Mouse (Mus musculus): ENCODE data around the gene G430095P16Rik. TPM values are rescaled to one million over a fixed set of nuclear protein-coding genes. Genes with fewer than 3 reads are reported as not detected.

Gene G430095P16Rik
- polyA plus RNA-seq, 1 experiment from 2014 or later: 2.6 TPM

DNA sequence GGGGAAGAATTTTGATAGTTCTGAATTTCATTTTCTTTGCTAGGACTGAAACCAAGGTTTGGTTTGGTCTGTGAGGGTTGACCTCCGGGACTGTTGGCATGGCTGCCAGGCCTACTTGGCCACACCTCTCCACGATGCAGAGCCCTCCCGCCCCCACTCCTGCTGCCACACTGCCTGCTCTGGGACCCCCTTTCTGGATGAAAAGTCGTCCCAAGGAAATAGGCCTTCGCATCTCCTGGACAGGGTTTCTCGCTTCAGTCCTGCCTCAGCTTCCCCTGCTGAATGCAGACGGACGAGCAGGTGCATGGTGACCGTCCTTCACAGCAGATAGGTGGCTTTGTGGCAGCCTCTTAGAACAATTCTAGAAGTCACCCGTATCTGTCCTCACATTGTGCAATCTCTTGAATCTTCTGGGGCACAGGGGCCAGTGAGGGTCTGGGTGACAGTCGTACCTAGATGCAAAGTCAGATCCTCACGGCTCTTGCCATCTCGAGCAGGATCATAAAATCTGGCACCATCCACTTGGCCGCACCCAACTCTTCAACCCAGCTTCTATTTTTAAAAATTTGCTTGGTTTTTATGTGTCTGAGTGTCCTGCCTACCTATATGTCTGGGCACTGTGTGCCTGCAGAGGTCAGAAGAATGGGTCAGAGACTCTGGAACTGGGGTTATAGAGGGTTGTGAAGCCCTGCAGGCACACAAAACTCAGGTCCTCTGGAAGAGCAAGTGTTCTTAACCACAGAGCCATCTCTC, 45.7 kb downstream of the G430095P16Rik start:
- Histone ChIP-seq H3K27ac (ENCODE audit: low read length) (no peak overlapping the region), H3K4me2 (ENCODE audit: low read depth, low read length) (no peak overlapping the region), H3K4me1 (ENCODE audit: control insufficient read depth, insufficient read depth, low read length) (peaks cover 30% of the 10 kb centered on the region), H3K4me3 (ENCODE audit: low read length) (no peak overlapping the region), H3K9me3 (ENCODE audit: control insufficient read depth, low read length) (no peaks in the 10 kb centered on the region), H3K27me3 (replicated peaks; ENCODE audit: control insufficient read depth, insufficient read depth, low read length) (peaks cover 24% of the 10 kb centered on the region), H3K9ac (ENCODE audit: low read depth, low read length) (no peak overlapping the region), H3K36me3 (ENCODE audit: control insufficient read depth, insufficient read depth, low read length) (no peaks in the 10 kb centered on the region)
- WGBS: 89% methylated on average over 14 of the region's 14 CpGs
- no peak for ATAC-seq

- Histone ChIP-seq H3K9ac (ENCODE audit: low read depth, low read length) (0 out of 2 replicates have a peak overlapping the region, but pooled peaks have one; percentile 5), H3K9me3 (ENCODE audit: control insufficient read depth, low read length) (no peaks in the 10 kb centered on the region), H3K36me3 (ENCODE audit: control insufficient read depth, insufficient read depth, low read length) (no peaks in the 10 kb centered on the region), H3K4me1 (ENCODE audit: control insufficient read depth, insufficient read depth, low read length) (peaks cover 30% of the 10 kb centered on the region), H3K27me3 (replicated peaks; ENCODE audit: control insufficient read depth, insufficient read depth, low read length) (peaks cover 24% of the 10 kb centered on the region), H3K4me2 (ENCODE audit: low read depth, low read length) (no peak overlapping the region), H3K27ac (ENCODE audit: low read length) (no peak overlapping the region), H3K4me3 (ENCODE audit: low read length) (no peak overlapping the region)
- 91% methylated on average over 8 of the region's 8 CpGs for WGBS
- ATAC-seq: no peak
Measured at GRCm38 (mm10) chr8:84769324-84769723, 46.5 kb downstream of the G430095P16Rik start.

- no peak overlapping the region for H3K27ac ChIP-seq (ENCODE audit: low read length)
- no peak overlapping the region for H3K9ac ChIP-seq (ENCODE audit: low read depth, low read length)
- peaks cover 34% of the 10 kb centered on the region for H3K4me1 ChIP-seq (ENCODE audit: control insufficient read depth, insufficient read depth, low read length)
- peak; percentile 49 for ATAC-seq
- H3K4me2 ChIP-seq (ENCODE audit: low read depth, low read length): peak overlapping the region; percentile 4; the same call in 1 of the 2 replicates
- no peak overlapping the region for H3K4me3 ChIP-seq (ENCODE audit: low read length)
- H3K36me3 ChIP-seq (ENCODE audit: control insufficient read depth, insufficient read depth, low read length): no peaks in the 10 kb centered on the region
- no peaks in the 10 kb centered on the region for H3K9me3 ChIP-seq (ENCODE audit: control insufficient read depth, low read length)
- peaks cover 24% of the 10 kb centered on the region for H3K27me3 ChIP-seq (replicated peaks; ENCODE audit: control insufficient read depth, insufficient read depth, low read length)
- 37% methylated on average over 12 of the region's 12 CpGs for WGBS
Measured at GRCm38 (mm10) chr8:84770100-84770953, 47.5 kb downstream of the G430095P16Rik start.

DNA sequence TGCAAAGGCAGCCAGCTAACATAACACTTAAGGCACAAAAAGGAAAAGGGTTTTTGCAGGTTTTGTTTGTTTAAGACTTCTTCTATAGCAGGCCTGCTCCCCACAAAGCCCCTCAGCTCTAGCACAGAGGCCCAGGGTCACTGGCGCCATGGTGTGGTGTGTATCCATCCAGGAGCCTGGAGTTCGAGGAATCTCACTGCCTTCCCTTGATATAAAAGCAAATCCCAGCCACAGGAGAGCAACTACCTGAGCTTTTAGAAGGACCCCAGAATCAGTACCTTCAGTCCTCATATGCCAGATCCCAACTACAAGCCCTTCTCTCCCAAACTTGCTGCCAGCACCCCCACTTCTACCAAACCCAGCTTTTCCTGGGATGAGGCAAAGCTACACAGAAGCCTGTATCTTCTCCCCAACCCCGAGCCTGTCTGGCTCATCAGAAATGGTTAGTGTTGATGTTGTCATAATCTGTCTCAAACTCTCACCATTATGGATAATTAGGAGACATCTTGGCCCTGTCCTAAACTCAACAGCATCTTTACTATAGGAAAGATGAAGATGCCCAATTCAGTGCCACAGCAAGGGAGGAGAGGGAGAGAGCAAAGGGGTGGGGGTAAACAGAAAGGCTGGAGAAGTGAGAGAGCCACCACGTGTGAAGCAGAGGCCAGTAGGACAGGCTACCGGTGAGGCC, 48.3 kb downstream of the G430095P16Rik start:
- 38% methylated on average over 5 of the region's 5 CpGs for WGBS
- peaks cover 40% of the 10 kb centered on the region for H3K4me1 ChIP-seq (ENCODE audit: control insufficient read depth, insufficient read depth, low read length)

DNA sequence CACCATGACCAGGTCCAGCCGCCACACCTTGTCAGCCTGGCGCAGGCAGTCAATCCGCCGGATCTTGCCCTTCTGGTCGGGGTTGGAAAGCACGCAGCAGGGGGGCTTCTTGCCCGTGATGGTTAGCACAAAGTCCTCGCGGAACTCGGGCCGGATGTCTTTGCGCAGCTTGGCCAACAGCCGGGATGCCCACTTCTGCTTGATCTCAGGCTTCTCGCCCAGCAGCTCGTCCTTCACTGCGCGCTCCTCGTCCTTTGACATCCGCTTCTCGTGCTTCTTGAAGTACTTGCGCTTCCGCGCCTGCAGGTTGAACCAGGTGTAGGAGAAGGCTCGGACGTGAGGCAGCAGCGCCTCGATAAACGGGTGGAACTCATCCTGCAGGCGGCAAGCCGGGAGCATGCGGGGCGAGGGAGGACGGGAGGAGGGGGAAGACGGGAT, 49.2 kb downstream of the G430095P16Rik start:
- no peak overlapping the region; the same call in 1 of the 2 replicates for H3K9ac ChIP-seq (ENCODE audit: low read depth, low read length)

More for the DNA sequence above, 48.3 kb downstream of the G430095P16Rik start:
- Histone ChIP-seq H3K4me2 (ENCODE audit: low read depth, low read length) (no peak overlapping the region), H3K4me3 (ENCODE audit: low read length) (no peak overlapping the region), H3K27me3 (replicated peaks; ENCODE audit: control insufficient read depth, insufficient read depth, low read length) (peaks cover 32% of the 10 kb centered on the region), H3K9ac (ENCODE audit: low read depth, low read length) (no peak overlapping the region), H3K9me3 (ENCODE audit: control insufficient read depth, low read length) (no peaks in the 10 kb centered on the region), H3K36me3 (ENCODE audit: control insufficient read depth, insufficient read depth, low read length) (no peaks in the 10 kb centered on the region), H3K27ac (ENCODE audit: low read length) (no peak overlapping the region)
- no peak for ATAC-seq

DNA sequence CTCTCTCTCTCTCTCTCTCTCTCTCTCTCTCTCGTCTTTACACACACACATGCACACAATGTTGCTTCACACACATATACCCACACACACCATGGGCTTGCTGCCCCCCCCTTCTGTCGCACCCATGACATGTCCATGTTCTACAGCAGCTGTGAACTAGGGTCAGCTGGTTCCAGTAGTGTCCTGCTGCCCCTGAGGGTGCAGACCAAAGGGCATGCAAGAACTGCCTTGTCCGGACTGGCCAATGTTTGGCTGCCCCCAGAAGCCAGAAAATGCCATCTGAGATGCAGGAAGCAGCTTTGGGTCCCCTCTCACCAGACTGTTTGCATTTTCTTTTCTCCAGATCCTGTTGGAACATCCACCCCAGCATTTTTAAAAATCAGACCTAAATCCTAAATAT, 49.8 kb downstream of the G430095P16Rik start:
- Histone ChIP-seq H3K9me3 (ENCODE audit: control insufficient read depth, low read length) (no peaks in the 10 kb centered on the region), H3K27me3 (replicated peaks; ENCODE audit: control insufficient read depth, insufficient read depth, low read length) (peaks cover 43% of the 10 kb centered on the region), H3K4me2 (ENCODE audit: low read depth, low read length) (no peak overlapping the region), H3K4me3 (ENCODE audit: low read length) (peak overlapping the region; percentile 3; the same call in 1 of the 2 replicates), H3K27ac (ENCODE audit: low read length) (no peak overlapping the region), H3K36me3 (ENCODE audit: control insufficient read depth, insufficient read depth, low read length) (no peaks in the 10 kb centered on the region), H3K4me1 (ENCODE audit: control insufficient read depth, insufficient read depth, low read length) (peaks cover 40% of the 10 kb centered on the region), H3K9ac (ENCODE audit: low read depth, low read length) (no peak overlapping the region)
- 6% methylated on average over 3 of the region's 3 CpGs for WGBS
- no peak for ATAC-seq

More for the DNA sequence above, 49.2 kb downstream of the G430095P16Rik start:
- peak overlapping the region; percentile 19 for H3K4me2 ChIP-seq (ENCODE audit: low read depth, low read length)
- H3K4me1 ChIP-seq (ENCODE audit: control insufficient read depth, insufficient read depth, low read length): peaks cover 40% of the 10 kb centered on the region
- H3K27ac ChIP-seq (ENCODE audit: low read length): no peak overlapping the region
- H3K4me3 ChIP-seq (ENCODE audit: low read length): peak overlapping the region; percentile 19; the same call in 1 of the 2 replicates
- 14% methylated on average over 34 of the region's 34 CpGs for WGBS
- no peak for ATAC-seq
- no peaks in the 10 kb centered on the region for H3K36me3 ChIP-seq (ENCODE audit: control insufficient read depth, insufficient read depth, low read length)
- no peaks in the 10 kb centered on the region for H3K9me3 ChIP-seq (ENCODE audit: control insufficient read depth, low read length)
- H3K27me3 ChIP-seq (replicated peaks; ENCODE audit: control insufficient read depth, insufficient read depth, low read length): peaks cover 37% of the 10 kb centered on the region

DNA sequence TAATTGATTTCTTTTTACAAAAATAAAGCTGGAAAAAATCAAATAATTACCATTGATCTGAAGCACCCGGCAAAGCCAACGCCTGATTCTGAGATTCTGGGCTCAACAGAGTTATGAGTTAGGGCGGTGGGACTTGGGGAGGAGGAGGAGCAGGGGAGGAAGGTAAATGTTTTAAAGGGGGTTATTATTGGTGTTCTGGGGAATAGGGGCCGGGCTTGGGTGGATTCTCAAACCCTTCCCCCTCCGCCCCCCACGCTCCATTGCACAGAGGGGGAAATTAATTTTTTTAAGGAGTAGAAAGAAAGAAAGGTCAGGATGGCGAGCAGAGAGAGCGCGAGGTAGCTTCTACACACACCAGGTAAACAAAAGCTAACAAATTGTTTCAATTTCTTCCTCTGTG, 50.5 kb downstream of the G430095P16Rik start:
- no peak for ATAC-seq
- H3K9ac ChIP-seq (ENCODE audit: low read depth, low read length): no peak overlapping the region
- no peaks in the 10 kb centered on the region for H3K36me3 ChIP-seq (ENCODE audit: control insufficient read depth, insufficient read depth, low read length)
- H3K9me3 ChIP-seq (ENCODE audit: control insufficient read depth, low read length): no peaks in the 10 kb centered on the region
- peak overlapping the region; percentile 41; the same call in 1 of the 2 replicates for H3K27ac ChIP-seq (ENCODE audit: low read length)
- peaks cover 50% of the 10 kb centered on the region for H3K27me3 ChIP-seq (replicated peaks; ENCODE audit: control insufficient read depth, insufficient read depth, low read length)
- H3K4me2 ChIP-seq (ENCODE audit: low read depth, low read length): peak overlapping the region; percentile 45
- 3% methylated on average over 9 of the region's 9 CpGs for WGBS
- H3K4me3 ChIP-seq (ENCODE audit: low read length): peak overlapping the region; percentile 32
- peaks cover 40% of the 10 kb centered on the region for H3K4me1 ChIP-seq (ENCODE audit: control insufficient read depth, insufficient read depth, low read length)

DNA sequence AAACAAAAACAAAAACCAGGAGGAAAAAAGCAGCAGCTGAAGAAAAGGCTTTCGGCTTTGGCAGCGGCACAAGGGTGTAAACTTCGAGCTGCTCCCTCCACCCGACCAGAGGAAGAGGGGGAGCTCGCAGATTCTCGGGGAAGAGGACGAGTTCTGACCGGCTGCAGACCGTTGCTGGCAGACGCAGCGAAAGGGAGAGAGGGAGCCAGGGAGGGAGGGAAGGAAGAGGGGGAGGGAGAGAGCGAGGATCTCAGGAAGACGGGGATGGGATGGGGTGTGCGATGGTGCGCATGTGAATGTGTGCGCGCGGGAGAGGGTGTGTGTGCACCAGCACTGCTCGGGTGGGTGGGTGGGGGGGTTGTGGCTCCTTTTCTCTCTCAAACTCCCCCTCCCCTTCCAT, 51.0 kb downstream of the G430095P16Rik start:
- H3K4me3 ChIP-seq (ENCODE audit: low read length): peak overlapping the region; percentile 32
- H3K9ac ChIP-seq (ENCODE audit: low read depth, low read length): no peak overlapping the region
- H3K4me1 ChIP-seq (ENCODE audit: control insufficient read depth, insufficient read depth, low read length): peaks cover 40% of the 10 kb centered on the region
- WGBS: 2% methylated on average over 16 of the region's 19 CpGs
- H3K27me3 ChIP-seq (replicated peaks; ENCODE audit: control insufficient read depth, insufficient read depth, low read length): peaks cover 54% of the 10 kb centered on the region
- ATAC-seq: peak; percentile 79
- no peaks in the 10 kb centered on the region for H3K36me3 ChIP-seq (ENCODE audit: control insufficient read depth, insufficient read depth, low read length)
- no peaks in the 10 kb centered on the region for H3K9me3 ChIP-seq (ENCODE audit: control insufficient read depth, low read length)
- H3K27ac ChIP-seq (ENCODE audit: low read length): peak overlapping the region; percentile 41; the same call in 1 of the 2 replicates
- peak overlapping the region; percentile 45 for H3K4me2 ChIP-seq (ENCODE audit: low read depth, low read length)

All from intestine, embryonic 16.5 days (tissue).